Mouse (Mus musculus) forebrain, embryonic 15.5 days (tissue): Measurements from ENCODE around the gene Smg8. TPM values are rescaled to one million over a fixed set of nuclear protein-coding genes. Genes with fewer than 3 reads are reported as not detected.
A peak's percentile ranks its signal among the peaks of the same experiment; 100 is the strongest.

Experiments
- ATAC-seq: fragments of 200-750 bp; cut with Nextera tagmentation; replicated peaks from 2 replicates; pipeline ENCODE4 v1.8.0; 2017; ENCODE audit warnings: mild to moderate bottlenecking, moderate TSS enrichment, moderate library complexity
- H3K27ac ChIP-seq: fragments of 300-500 bp; sonication (generic); replicated peaks from 2 replicates; pipeline ENCODE4 v1.5.1; 2015; ENCODE audit warnings: mild to moderate bottlenecking, inconsistent platforms
- H3K27me3 ChIP-seq: fragments of 300-500 bp; sonication (generic); 2 replicates; pipeline ENCODE4 v1.6.1; 2015; ENCODE audit warnings: inconsistent platforms
- H3K36me3 ChIP-seq: fragments of 300-500 bp; sonication (generic); 2 replicates; pipeline ENCODE4 v1.6.1; 2015; ENCODE audit warnings: mild to moderate bottlenecking, inconsistent platforms
- H3K4me1 ChIP-seq: fragments of 300-500 bp; sonication (generic); 2 replicates; pipeline ENCODE4 v1.6.1; 2015; ENCODE audit warnings: inconsistent platforms
- H3K4me2 ChIP-seq: fragments of 300-500 bp; sonication (generic); replicated peaks from 2 replicates; pipeline ENCODE4 v1.6.1; 2015; ENCODE audit warnings: mild to moderate bottlenecking, inconsistent platforms
- H3K4me3 ChIP-seq: fragments of 300-500 bp; sonication (generic); 2 replicates; pipeline ENCODE4 v1.5.1; 2015; ENCODE audit warnings: mild to moderate bottlenecking, inconsistent platforms
- H3K9ac ChIP-seq: fragments of 300-500 bp; sonication (generic); replicated peaks from 2 replicates; pipeline ENCODE4 v1.6.1; 2015; ENCODE audit warnings: mild to moderate bottlenecking, inconsistent platforms
- H3K9me3 ChIP-seq: fragments of 300-500 bp; sonication (generic); 2 replicates; pipeline ENCODE4 v1.6.1; 2016; ENCODE audit warnings: inconsistent platforms
- WGBS: fragments of 180-500 bp; shearing (Covaris S2); methylation state at CpG from one replicate; pipeline ENCODE4 v1.1.7; 2015; ENCODE audit warnings: mixed read lengths; 5-methylcytosine and 5-hydroxymethylcytosine counted together
- microRNA counts: library from miRNA; unstranded; fragments of <30 nt; microRNA quantifications from one replicate; lab custom pipeline; 2016
- microRNA-seq: library from miRNA; unstranded; fragments of <30 nt; microRNA quantifications from one replicate; pipeline ENCODE4, GENCODE M21; 2016
- polyA plus RNA-seq: library from polyadenylated mRNA; unstranded; fragments of >200 nt; fragmentation: Nextera tagmentation; extraction: Ambion mirVana; gene quantifications from 2 replicates; pipeline ENCODE4 v1.2.1, GENCODE M21; 2015

Smg8 gene
- polyA plus RNA-seq, 1 experiment from 2014 or later = 22.2 TPM

DNA sequence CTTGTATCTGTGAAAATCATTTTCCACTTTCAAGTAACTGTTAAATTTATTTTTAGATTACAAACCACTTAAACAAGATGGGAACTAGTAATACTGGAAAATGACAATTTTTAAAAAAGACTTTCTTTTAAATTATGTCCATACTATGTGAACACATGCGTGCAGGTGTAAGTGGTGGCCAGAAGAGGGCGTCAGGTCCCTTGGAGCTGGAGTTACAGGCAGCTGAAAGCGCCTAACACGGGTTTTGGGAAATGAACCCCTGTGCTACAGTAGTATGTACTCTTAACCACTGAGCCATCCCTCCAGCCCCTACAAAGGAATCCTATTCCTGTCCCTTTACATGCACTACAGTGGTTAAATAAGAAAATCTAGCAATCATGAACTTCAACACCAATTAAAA is 50.4 kb downstream of the Smg8 start:
- no peaks in the 10 kb centered on the region for H3K9me3 ChIP-seq
- no peak overlapping the region for H3K4me2 ChIP-seq
- WGBS = 71% methylated on average over 4 of the region's 4 CpGs
- no peak for ATAC-seq
- no peak overlapping the region for H3K27ac ChIP-seq
- H3K9ac ChIP-seq = no peak overlapping the region
- no peaks in the 10 kb centered on the region for H3K27me3 ChIP-seq
- H3K4me3 ChIP-seq = no peak overlapping the region
- H3K4me1 ChIP-seq = no peaks in the 10 kb centered on the region
- H3K36me3 ChIP-seq = peaks cover 73% of the 10 kb centered on the region

DNA sequence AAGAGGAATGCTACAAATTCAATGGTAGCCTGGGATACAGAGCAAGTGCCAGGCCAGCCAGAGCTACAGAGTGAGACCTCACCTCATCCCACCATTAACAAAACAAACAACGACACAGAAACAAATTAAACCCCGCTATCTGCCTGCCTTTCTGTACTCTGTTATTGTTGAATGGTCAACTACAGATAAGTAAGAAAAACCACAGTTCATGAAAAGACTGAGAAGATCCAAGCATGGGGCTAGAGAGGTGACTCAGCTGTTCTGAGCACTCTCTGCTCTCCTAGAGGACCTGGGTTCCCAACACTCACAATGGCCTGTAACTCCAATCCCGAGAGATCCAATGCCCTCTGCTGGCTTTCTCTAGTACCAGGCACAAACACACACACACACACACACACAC is 58.4 kb downstream of the Smg8 start:
- Histone ChIP-seq H3K36me3 (peaks cover 9% of the 10 kb centered on the region), H3K9ac (no peak overlapping the region), H3K9me3 (no peaks in the 10 kb centered on the region), H3K4me2 (no peak overlapping the region), H3K4me3 (no peak overlapping the region), H3K27ac (no peak overlapping the region), H3K27me3 (no peaks in the 10 kb centered on the region), H3K4me1 (no peaks in the 10 kb centered on the region)
- 93% methylated on average over 3 of the region's 3 CpGs for WGBS
- ATAC-seq = no peak

MicroRNA genes within 50 kb of the gene (microRNA counts, 519-probe panel; counts per million panel counts)
- microRNA mmu-miR-301a (lab: Ali Mortazavi, UCI) = 4,359 counts per million, percentile 94 among the panel's probes with 10 or more counts

Small RNAs within 50 kb of the gene (microRNA-seq; reads per million reads assigned to microRNA genes)
- 3,245 reads per million, percentile 88 among the genes with 10 or more reads in this experiment for gene Mir301

Other genes with a start within 250 kb of the Smg8 start
- gene Ypel2, start 93.1 kb downstream of the Smg8 start, polyA plus RNA-seq = 8.1 and 8.3 TPM in 2 replicates
- gene Gdpd1, start 12.7 kb downstream of the Smg8 start, polyA plus RNA-seq = 187 TPM in 2 replicates
- gene Prr11, start 21.9 kb upstream of the Smg8 start, polyA plus RNA-seq = 4.0 and 4.3 TPM in 2 replicates
- 73.9 and 80.2 TPM in 2 replicates for gene Ska2, start 22.5 kb upstream of the Smg8 start, polyA plus RNA-seq
- 86.9 and 90.3 TPM in 2 replicates for gene Trim37, start 40.3 kb upstream of the Smg8 start, polyA plus RNA-seq